Mouse (Mus musculus) right cerebral cortex, postnatal 36 days (tissue): ENCODE results near the gene Slc35e3.

Experiments
- DNase-seq, 2 experiments: peaks; one replicate each; pipeline ENCODE4 v3.0.0; 2022; ENCODE audit warnings: low spot score in 2 of 2, mixed read lengths in 1 of 2

Gene Slc35e3

DNA sequence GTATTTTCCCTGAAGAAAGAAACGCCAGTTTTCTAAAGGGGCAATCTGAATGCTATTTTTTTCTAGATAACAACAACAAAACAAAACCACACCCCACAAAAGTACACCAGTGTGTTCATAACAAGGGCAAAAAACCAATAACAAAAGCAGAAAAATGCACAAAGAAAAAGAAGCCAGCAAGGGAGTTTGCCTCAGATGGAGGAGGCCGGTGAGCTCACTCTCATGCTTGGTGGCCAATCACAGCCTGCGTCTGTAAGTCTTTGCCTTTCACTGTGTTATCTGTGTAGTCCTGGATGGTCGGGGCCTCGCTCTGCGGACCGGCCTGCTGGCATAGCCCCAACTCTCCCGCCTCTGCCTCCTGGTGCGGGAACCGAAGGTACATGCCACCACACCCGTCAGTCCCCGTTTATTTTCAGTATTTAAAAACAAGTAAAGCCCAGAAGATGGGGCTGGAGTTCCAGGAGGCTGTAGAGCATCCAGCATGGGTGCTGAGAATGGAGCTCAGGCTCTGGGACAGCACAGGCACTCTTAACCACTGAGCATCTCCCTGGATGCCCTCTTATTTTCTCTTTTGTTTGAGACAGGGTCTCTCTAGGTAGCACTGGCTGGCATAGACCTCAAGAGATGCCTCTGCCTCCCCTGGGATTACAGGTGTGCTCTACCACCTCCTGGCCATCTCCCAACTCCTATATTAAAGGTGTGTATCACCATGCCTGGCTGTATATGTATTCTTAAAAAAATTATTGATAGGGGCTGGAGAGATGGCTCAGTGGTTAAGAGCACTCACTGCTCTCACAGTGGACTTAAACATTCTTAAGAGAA lies 30.3 kb upstream of the Slc35e3 start:
- DNase-seq, result no peak

DNA sequence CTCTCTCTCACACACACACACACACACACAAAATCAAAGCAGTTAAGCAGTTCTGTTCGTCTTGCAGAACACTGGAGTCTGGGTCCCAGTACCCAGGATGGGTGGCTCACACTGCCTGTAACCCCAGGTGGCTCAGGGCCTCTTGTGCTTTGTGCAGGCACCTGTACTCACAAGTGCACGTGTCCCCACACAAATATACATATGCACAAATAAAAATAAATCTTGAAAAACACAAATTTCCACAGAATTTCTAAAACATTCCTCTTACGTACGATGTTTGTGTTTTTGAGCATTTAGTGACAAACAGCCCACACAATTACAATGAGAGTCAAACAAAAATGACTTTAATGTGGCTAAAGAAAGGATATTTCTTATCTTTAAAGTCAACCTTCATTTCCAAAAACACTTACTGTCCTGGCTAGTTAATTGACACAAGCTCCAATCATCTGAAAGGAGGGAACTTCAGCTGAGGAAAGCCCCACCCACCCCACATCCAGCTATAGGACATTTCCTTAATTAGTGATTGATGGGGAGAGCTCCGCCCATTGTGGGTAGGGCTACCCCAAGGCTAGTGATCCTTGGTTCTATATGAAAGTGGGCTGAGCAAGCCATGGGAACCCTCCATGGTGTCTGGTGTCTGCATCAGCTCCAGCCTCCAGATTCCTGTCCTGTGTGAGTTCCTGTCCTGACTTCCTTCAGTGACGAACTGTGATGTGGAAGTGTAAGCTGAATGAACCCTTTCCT lies 29.4 kb upstream of the Slc35e3 start:
- DNase-seq, result no peak

- no peak for DNase-seq
Observed at GRCm38 (mm10) chr10:117774817-117775120, 28.6 kb upstream of the Slc35e3 start.

- DNase-seq, result no peak
Observed at GRCm38 (mm10) chr10:117774011-117774816, 28.0 kb upstream of the Slc35e3 start.

- DNase-seq, result no peak
Observed at GRCm38 (mm10) chr10:117773106-117773720, 27.0 kb upstream of the Slc35e3 start.

- DNase-seq, result no peak
Observed at GRCm38 (mm10) chr10:117772364-117773105, 26.4 kb upstream of the Slc35e3 start.

- no peak for DNase-seq
Observed at GRCm38 (mm10) chr10:117771131-117771510, 25.0 kb upstream of the Slc35e3 start.

GRCm38 (mm10) chr10:117770286-117771130 lies 24.3 kb upstream of the Slc35e3 start:
- DNase-seq, result no peak

DNA sequence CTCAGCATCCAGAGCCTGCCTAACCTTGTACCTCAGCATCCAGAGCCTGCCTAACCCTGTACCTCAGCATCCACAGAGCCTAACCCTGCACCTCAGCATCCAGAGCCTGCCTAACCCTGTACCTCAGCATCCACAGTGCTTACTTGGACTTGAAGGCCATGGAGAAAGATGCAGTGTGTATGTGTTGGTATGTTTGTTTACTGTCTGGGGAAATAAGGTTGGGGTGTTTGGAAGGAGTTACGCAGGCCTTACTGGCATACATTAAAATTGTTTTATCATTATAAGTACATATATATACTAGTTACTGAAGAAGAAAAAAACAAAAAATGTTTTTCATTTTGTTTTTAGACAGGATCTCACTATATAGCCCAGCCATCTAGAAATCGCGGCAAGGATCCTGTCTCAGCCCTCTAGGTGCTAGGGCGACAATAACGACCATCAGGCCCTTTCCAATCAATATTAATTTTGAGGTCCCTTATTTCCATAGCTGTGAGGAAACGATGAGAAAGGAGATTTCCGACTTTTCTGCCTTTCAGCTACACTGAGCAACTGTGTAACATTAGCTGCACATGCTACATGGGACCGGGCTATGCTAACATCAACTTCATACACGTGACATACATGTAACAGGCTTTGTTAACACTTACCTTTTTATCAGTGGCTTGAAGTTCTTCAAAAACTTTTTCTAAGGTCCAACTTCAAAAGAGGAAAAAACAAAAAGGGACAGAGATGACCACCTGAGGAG lies 23.5 kb upstream of the Slc35e3 start:
- no peak for DNase-seq

- DNase-seq, result no peak
Observed at GRCm38 (mm10) chr10:117768141-117768440, 21.9 kb upstream of the Slc35e3 start.

- no peak for DNase-seq
Observed at GRCm38 (mm10) chr10:117767286-117768140, 21.3 kb upstream of the Slc35e3 start.

- no peak for DNase-seq
Observed at GRCm38 (mm10) chr10:117766896-117767160, 20.7 kb upstream of the Slc35e3 start.

- no peak for DNase-seq
Observed at GRCm38 (mm10) chr10:117766111-117766895, 20.1 kb upstream of the Slc35e3 start.

GRCm38 (mm10) chr10:117765116-117765894 lies 19.1 kb upstream of the Slc35e3 start:
- DNase-seq, result no peak

DNA sequence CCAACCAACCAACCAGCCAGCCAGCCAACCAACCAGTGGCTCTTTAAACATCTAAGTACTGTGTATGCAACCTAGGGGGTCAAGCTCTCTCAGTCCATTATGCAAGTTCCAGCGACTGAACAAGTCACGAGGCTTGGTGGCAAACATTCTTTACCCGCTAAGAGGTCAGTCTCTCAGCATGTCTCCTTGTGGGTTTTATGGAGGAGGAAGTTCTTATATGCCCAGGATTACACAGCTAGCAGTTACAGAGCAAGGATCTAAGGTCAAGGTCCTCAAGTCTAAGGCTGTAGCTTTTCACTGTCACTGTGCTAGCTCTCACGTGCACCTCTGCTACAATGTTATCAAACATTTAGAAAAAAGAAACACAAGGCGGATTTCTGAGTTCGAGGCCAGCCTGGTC lies 18.4 kb upstream of the Slc35e3 start:
- DNase-seq, result no peak

GRCm38 (mm10) chr10:117763588-117764190 lies 17.5 kb upstream of the Slc35e3 start:
- DNase-seq, result no peak

GRCm38 (mm10) chr10:117762966-117763365 lies 16.8 kb upstream of the Slc35e3 start:
- DNase-seq, result no peak
